Mouse (Mus musculus) megakaryocyte, embryonic 14.5 days (primary cell): ENCODE results near the gene Clstn2.

ENCODE experiments used
- FLI1 ChIP-seq: IDR thresholded peaks from 2 replicates; pipeline ENCODE4 v1.6.1; 2012; ENCODE audit warnings: low read length, inconsistent platforms, mixed read lengths
- GATA1 ChIP-seq: IDR thresholded peaks from 3 replicates; pipeline ENCODE4 v1.6.1; 2012; ENCODE audit warnings: mixed read lengths, low read length, inconsistent platforms, borderline replicate concordance

DNA sequence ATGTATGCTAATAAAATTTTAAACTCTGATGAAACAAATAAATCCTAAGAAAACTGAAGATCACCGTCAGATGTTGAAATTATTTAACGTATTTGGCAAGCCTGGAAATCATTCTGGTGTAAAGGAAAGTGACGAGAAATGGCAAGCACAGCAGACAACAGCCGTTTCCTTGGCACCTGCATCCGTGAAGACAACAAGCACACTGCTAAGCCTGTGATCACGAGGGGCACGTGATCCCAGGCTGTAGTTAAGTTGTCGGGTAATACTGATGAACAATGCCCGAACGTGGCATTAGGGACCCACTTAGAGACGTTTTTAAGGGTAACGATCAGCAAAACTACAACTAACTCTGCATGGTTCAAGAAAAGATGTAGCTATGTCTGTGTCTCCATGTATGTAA lies 18.4 kb upstream of the Clstn2 start:
- TF ChIP-seq GATA1 (no peak), FLI1 (no peak)
